Mouse (Mus musculus): Measurements from ENCODE around the gene Olfr1316.

GRCm38 (mm10) chr2:112140029-112140428, 5.3 kb upstream of the Olfr1316 start, which contains the start of gene Olfr1317:
- no peak for TF ChIP-seq GATA1 (IDR thresholded peaks at IDR 0.05; ENCODE audit: borderline replicate concordance, low read length)
- TF ChIP-seq FLI1 (IDR thresholded peaks at IDR 0.05; ENCODE audit: low read length): no peak

All from megakaryocyte, embryonic 14.5 days (primary cell).